Mouse (Mus musculus) heart, adult 2 months (tissue): Measurements from ENCODE around the gene Tmem179.

ENCODE experiments used
- CTCF ChIP-seq: fragments of 200-600 bp; IDR thresholded peaks from 2 replicates; pipeline ENCODE4 v1.8.1; 2022; ENCODE audit warnings: antibody characterized with exemption, mild to moderate bottlenecking, moderate library complexity
- EP300 ChIP-seq: fragments of 200-500 bp; IDR thresholded peaks from 2 replicates; pipeline ENCODE4 v1.6.1; 2011; ENCODE audit warnings: low read depth, low read length, control low read depth; ENCODE audit not compliant: insufficient read depth

GRCm38 (mm10) chr12:112562462-112562861 lies 45.9 kb upstream of the Tmem179 start:
- TF ChIP-seq EP300: no peak
- no peak for TF ChIP-seq CTCF
